Mouse (Mus musculus): ENCODE results near the gene Mier2.

DNA sequence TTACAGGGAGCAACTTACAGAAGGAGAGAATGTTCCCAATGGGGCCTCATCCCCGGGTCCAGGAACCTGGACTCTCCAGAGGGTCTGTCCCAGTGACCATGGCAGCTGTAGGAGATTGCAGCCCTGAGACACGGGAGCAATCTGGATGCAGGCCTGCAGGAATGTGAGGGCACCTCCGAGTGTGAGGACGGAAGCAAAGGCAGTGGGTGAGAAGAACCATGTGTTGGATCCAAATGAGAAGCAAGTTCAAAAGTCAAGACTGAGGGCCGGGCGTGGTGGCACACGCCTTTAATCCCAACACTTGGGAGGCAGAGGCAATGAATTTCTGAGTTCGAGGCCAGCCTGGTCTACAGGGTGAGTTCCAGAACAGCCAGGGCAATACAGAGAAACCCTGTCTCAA lies 26.5 kb upstream of the Mier2 start:
- no peak for TF ChIP-seq CTCF (IDR thresholded peaks at IDR 0.05; ENCODE audit: low read depth, low read length)
- TF ChIP-seq EP300 (IDR thresholded peaks at IDR 0.05; ENCODE audit: insufficient read depth, low read depth, low read length), result no peak
- no peak for TF ChIP-seq POLR2A (IDR thresholded peaks at IDR 0.05; ENCODE audit: insufficient read depth, low read length)

Measured in ES-Bruce4 (cell line).